Mouse (Mus musculus): ENCODE results near the gene 2010111I01Rik.

Gene 2010111I01Rik

GRCm38 (mm10) chr13:63151028-63151738 is 186.5 kb downstream of the 2010111I01Rik start:
- DNase-seq (ENCODE audit: low read depth, low spot score), result no peak

- no peak for DNase-seq (ENCODE audit: low read depth, low spot score)
These were observed 187.8 kb downstream of the 2010111I01Rik start for GRCm38 (mm10) chr13:63152498-63152897.

- no peak for DNase-seq (ENCODE audit: low read depth, low spot score)
These were observed 188.7 kb downstream of the 2010111I01Rik start for GRCm38 (mm10) chr13:63153397-63153796.

GRCm38 (mm10) chr13:63154851-63155571 is 190.3 kb downstream of the 2010111I01Rik start:
- no peak for DNase-seq (ENCODE audit: low read depth, low spot score)

GRCm38 (mm10) chr13:63156264-63156663 is 191.6 kb downstream of the 2010111I01Rik start:
- no peak for DNase-seq (ENCODE audit: low read depth, low spot score)

GRCm38 (mm10) chr13:63170282-63171073 is 205.8 kb downstream of the 2010111I01Rik start:
- DNase-seq (ENCODE audit: low read depth, low spot score), result no peak

- no peak for DNase-seq (ENCODE audit: low read depth, low spot score)
These were observed 206.8 kb downstream of the 2010111I01Rik start for GRCm38 (mm10) chr13:63171347-63172096.

- DNase-seq (ENCODE audit: low read depth, low spot score), result no peak
These were observed 207.4 kb downstream of the 2010111I01Rik start for GRCm38 (mm10) chr13:63172097-63172445.

- DNase-seq (ENCODE audit: low read depth, low spot score), result no peak
These were observed 209.7 kb downstream of the 2010111I01Rik start for GRCm38 (mm10) chr13:63174252-63175020.

- no peak for DNase-seq (ENCODE audit: low read depth, low spot score)
These were observed 211.4 kb downstream of the 2010111I01Rik start for GRCm38 (mm10) chr13:63176131-63176530.

- no peak for DNase-seq (ENCODE audit: low read depth, low spot score)
These were observed 212.5 kb downstream of the 2010111I01Rik start for GRCm38 (mm10) chr13:63177232-63177631.

- no peak for DNase-seq (ENCODE audit: low read depth, low spot score)
These were observed 216.0 kb downstream of the 2010111I01Rik start for GRCm38 (mm10) chr13:63180641-63181235.

- no peak for DNase-seq (ENCODE audit: low read depth, low spot score)
These were observed 220.3 kb downstream of the 2010111I01Rik start for GRCm38 (mm10) chr13:63184946-63185345.

- no peak for DNase-seq (ENCODE audit: low read depth, low spot score)
These were observed 221.5 kb downstream of the 2010111I01Rik start for GRCm38 (mm10) chr13:63186217-63186616.

GRCm38 (mm10) chr13:63186642-63187041 is 221.9 kb downstream of the 2010111I01Rik start:
- DNase-seq (ENCODE audit: low read depth, low spot score), result no peak

- no peak for DNase-seq (ENCODE audit: low read depth, low spot score)
These were observed 222.8 kb downstream of the 2010111I01Rik start for GRCm38 (mm10) chr13:63187145-63188143.

- no peak for DNase-seq (ENCODE audit: low read depth, low spot score)
These were observed 223.6 kb downstream of the 2010111I01Rik start for GRCm38 (mm10) chr13:63188306-63188705.

GRCm38 (mm10) chr13:63188811-63189210 is 224.1 kb downstream of the 2010111I01Rik start:
- DNase-seq (ENCODE audit: low read depth, low spot score), result no peak

- no peak for DNase-seq (ENCODE audit: low read depth, low spot score)
These were observed 228.7 kb downstream of the 2010111I01Rik start for GRCm38 (mm10) chr13:63193423-63193822.

Data from WW6 (cell line).